Mouse (Mus musculus) T-helper 17 cell (primary cell): ENCODE data around the gene Ablim1.

Experiments used
- in situ Hi-C, 2 experiments: fragments of 300-600 bp; cut with MboI, MseI; formaldehyde crosslinking; loops; 1 replicate in 1 of 2; 2 replicates in 1 of 2; pipeline ENCODE4 v1.15.1; 2025; ENCODE audit warnings: high pct_unique_total_duplicates in 2 of 2

Gene Ablim1

GRCm38 (mm10) chr19:57039258-57039657, 275.5 kb downstream of the Ablim1 start:
- in situ Hi-C loops: loop anchor here in 1 of 2 experiments (5.0 kb wide), 1 partner anchor 117 kb away; no protein-coding TSS in a partner anchor

DNA sequence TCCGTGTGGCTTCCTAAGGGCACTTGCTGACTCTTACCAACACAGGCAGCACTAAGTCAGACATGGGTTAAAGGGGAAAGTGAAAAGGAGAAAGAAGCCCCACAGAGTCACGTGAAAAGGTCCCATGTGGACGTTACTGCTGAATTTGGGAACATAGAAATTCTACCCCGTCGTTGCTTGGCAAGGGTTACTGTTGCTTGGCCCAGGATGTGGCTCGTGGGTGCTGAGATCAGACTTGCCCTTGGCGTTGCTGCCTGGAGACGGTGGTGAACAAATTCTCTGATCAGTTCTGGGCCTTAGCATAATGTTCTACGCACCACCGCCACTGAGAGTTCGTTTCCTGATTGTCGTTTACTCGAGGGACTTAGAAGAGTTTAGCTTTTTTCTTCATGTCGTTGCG, 277.9 kb downstream of the Ablim1 start:
- in situ Hi-C loops: loop anchor here in 1 of 2 experiments (5.0 kb wide), 1 partner anchor 115 kb away; no protein-coding TSS in a partner anchor

DNA sequence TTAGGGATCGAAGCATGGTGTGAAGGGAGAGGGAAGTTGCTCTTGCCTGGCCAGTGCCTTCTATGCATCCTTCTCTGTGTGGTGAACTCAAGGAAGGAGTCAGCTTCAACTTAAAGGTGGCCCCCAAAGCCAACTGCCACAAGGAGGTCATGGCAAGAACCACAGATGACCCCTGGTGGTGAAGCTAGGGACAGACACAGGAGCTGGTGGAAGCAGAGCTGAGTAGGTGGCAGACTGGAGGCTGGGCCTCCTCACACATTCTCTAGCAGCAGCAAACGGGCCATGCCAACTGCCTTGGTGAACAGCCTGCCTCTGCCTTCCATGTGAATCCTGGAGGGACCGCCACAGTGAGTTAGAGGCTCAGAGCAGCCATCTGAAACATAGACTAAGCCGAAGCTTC, 283.1 kb downstream of the Ablim1 start:
- in situ Hi-C loops: no loop called here

DNA sequence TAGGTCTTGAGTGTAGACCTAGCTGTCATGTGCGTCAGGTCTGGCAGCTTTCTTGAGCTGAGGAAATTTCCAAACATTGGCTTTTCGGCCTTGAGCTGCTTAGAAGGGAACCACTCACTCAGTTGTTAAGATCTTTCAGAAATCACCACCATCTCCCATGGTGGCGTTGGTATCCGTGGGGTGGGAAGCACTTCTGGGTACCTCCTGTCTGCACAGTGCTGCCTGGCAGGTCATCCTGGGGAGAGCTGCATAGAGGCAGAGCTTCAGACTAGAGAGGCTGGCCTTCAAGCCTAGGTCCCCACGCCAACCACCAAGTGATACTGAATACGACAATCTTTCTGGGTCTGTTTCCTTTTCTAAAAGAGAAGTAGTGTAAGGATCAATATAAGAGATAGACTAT, 285.3 kb downstream of the Ablim1 start:
- in situ Hi-C loops: loop anchor here in 1 of 2 experiments (5.0 kb wide), 1 partner anchor 107 kb away; no protein-coding TSS in a partner anchor

- in situ Hi-C loops: loop anchor here in 1 of 2 experiments (5.0 kb wide), 1 partner anchor 106 kb away; no protein-coding TSS in a partner anchor
Measured at GRCm38 (mm10) chr19:57028327-57029179, 286.2 kb downstream of the Ablim1 start.

DNA sequence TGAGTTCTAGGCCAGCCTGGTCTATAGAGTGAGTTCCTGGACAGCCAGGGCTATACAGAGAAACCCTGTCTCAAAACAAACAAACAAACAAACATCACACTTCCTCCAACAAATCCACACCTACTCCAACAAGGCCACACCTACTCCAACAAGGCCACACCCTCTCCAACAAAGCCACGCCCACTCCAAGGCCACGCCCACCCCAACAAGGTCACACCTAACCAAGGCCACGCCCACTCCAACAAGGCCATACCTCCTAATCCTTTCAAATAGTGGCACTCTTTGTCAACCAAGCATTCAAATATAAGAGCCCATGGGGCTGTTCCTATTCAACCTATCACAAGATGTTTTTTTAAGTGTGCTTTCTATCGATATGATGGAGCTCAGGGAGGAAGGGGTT, 288.2 kb downstream of the Ablim1 start:
- in situ Hi-C loops: loop anchor here in 1 of 2 experiments (5.0 kb wide), 1 partner anchor 104 kb away; no protein-coding TSS in a partner anchor

DNA sequence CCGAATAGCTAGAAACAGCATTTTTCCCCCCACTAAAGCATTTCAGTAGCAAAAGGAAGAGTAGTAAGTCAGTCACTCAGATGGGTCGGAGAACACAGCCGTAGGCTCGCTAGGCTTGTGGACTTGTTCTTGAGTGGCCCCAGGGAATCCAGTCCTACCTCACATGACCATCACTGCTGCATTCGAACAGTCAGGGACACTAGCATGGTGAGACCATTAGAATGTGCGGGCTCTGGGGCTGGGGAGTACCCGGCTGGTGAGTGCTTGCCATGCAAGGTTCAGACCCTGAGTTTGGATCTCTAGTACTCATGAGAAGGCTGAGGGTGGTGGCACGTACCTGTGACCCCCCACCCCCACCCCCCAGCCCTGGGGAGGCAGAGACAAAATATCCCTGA, 296.9 kb downstream of the Ablim1 start:
- in situ Hi-C loops: no loop called here

- in situ Hi-C loops: no loop called here
Measured at GRCm38 (mm10) chr19:57016995-57017784, 297.5 kb downstream of the Ablim1 start.

DNA sequence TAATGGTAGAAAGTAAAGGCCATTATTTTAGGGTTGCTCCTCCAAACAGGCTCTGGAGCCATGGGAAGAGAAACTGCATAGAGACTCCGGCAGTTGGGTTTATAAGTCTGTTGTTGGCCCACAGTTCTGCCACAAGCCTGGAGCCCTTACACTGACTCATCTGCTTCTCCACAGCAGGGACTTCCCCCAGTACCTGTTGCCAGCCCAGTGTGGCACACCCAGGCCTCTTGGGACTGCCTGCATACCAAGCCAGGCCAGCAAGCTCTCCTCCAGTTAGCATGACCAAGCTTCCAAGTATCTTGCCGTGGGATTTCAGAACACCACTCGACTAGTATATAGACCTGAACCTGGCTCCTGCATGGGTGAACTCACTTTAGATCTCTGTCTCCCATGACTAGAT, 299.9 kb downstream of the Ablim1 start:
- in situ Hi-C loops: no loop called here

DNA sequence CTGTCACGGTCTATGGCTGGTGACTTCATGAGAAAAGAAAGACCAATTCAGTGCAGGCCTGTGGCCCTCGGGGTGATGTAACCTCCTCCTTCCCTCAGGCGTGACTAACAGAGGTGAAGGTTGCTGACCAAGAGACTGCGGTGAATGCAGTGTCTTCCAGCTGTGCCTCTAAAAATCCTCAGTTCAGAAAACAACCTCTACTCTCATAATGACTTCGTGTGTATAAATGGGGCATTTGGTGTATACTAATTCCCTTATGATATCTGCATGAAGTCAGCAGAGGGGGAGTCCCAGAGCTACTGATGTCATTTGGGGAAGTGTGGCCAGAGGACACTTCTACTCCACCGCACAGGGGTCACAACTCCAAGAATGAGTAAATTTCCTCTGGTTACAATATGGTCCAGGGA, 301.4 kb downstream of the Ablim1 start:
- in situ Hi-C loops: no loop called here

DNA sequence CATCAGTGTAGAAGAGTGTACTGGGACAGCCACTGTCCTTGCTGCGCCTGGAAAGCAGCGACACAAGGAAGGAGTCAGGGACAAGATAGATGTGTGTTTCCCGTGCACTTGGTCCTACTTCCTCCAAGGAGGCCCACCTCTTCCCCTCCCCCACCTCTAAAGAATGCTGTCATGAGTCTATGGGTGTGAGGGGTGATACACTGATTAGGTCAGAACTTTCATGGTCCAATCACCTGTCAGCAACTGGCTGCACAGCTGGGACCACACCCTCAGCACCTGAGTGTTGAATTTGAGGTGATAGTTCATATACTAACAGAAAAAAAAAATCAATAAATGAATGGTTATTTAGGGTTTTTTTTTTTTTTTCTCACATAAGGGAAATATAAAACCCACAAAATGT, 302.7 kb downstream of the Ablim1 start:
- in situ Hi-C loops: no loop called here

GRCm38 (mm10) chr19:57010064-57010463, 304.7 kb downstream of the Ablim1 start:
- in situ Hi-C loops: no loop called here

- in situ Hi-C loops: loop anchor here in 1 of 2 experiments (5.0 kb wide), 1 partner anchor 47 kb away; no protein-coding TSS in a partner anchor
Measured at GRCm38 (mm10) chr19:57009653-57010052, 305.1 kb downstream of the Ablim1 start.

GRCm38 (mm10) chr19:57007781-57008710, 306.7 kb downstream of the Ablim1 start, which contains the start of gene Afap1l2:
Gene Afap1l2, minus strand, starts transcription at chr19:57008228.
- in situ Hi-C loops: loop anchor here in 1 of 2 experiments (5.0 kb wide), 1 partner anchor 46 kb away; no protein-coding TSS in a partner anchor

GRCm38 (mm10) chr19:57007291-57007690, 307.4 kb downstream of the Ablim1 start:
- in situ Hi-C loops: loop anchor here in 1 of 2 experiments (5.0 kb wide), 1 partner anchor 45 kb away; no protein-coding TSS in a partner anchor

DNA sequence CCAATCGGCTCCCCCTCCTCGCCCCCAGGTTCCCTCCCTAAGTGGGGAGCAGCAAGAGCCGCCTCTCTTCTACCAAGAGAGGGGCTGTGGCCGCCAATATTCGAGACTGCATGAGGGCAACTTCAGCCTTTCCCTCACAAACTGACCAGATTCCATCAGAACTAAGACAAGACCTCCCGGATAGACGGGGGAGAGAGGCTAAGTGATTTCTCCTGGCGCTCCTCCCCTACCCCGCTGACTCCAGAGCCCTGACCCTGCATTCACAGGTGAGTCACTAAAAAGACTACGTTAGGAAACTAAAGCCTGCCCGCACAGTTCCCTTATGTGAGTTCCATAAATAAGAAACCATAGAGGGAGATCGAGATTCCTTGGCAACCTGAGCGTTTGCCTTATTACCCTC, 307.9 kb downstream of the Ablim1 start:
- in situ Hi-C loops: loop anchor here in 1 of 2 experiments (5.0 kb wide), 1 partner anchor 45 kb away; no protein-coding TSS in a partner anchor

GRCm38 (mm10) chr19:57005062-57005461, 309.7 kb downstream of the Ablim1 start:
- in situ Hi-C loops: loop anchor here in 1 of 2 experiments (5.0 kb wide), 1 partner anchor 43 kb away; no protein-coding TSS in a partner anchor

DNA sequence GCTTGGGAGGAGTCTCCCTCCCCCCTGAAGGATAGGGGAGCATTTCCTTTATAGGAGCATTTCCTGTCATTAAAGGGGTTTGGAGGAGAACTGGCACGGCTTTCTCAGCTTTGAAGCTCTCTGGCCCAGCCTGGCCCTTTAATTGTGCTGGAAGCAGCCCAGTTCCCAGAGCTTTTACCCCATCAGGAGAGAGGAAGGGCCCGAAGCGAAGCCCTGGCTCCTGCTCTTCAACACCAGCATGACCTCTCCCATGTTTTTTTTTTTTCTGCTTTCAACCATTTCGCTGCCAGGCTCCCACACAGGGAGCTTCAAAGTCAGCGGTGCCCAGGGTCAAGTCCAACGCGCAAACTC, 311.3 kb downstream of the Ablim1 start:
- in situ Hi-C loops: no loop called here

- in situ Hi-C loops: no loop called here
Measured at GRCm38 (mm10) chr19:57002741-57003459, 311.8 kb downstream of the Ablim1 start.

DNA sequence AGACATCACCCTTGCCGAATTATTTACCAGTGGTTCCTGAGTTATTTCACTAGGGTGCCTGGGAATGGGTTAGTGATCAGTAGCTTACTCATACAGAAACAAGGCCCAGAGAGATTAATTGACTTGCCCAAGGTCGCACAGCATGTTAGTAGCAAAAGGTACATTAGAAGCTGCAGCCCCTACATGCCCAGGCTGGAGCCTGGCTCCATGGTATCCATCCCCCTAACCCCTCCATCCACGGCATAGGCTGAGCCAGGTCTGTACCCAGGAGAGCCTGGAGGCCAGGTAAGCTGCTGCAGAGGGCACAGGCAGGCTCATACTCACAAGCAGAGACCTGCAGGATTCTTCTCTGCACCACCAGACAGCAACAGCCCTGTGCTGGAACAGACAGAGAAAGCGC, 312.8 kb downstream of the Ablim1 start:
- in situ Hi-C loops: no loop called here
